Mouse (Mus musculus): Measurements from ENCODE around the gene Capns1. TPM values are rescaled to one million over a fixed set of nuclear protein-coding genes. Genes with fewer than 3 reads are reported as not detected.
"Not testable (repeated sequence)": the region's sequence is repeated elsewhere in the genome, so short reads cannot be mapped to it uniquely, and the experiment has no call there.

The Capns1 gene
- polyA plus RNA-seq, 1 experiment from 2014 or later, result 61.7 TPM

DNA sequence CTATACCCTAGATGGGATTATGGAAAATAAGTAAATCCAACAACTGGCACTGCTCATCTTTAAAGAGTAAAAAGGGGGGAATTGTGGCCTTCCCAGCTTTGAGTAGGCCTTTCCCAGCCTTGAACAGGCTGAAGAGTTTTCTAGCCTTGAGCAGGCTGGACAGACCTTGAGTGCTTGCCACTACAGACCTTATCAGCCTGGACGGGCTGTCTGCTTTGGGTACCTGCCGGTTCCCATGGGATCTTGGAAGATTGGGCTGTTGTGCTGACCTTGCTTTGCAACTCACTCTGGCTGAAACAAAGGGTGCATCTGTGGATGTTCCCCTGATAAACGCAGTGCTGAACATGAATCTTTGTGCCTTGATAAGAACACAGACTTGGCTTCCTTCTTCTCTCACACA, 15.3 kb upstream of the Capns1 start:
- no peaks in the 10 kb centered on the region for H3K27me3 ChIP-seq (ENCODE audit: control insufficient read depth, insufficient read depth, low read length)
- no peak overlapping the region for H3K4me2 ChIP-seq (ENCODE audit: low read depth, low read length)
- 93% methylated on average over 3 of the region's 3 CpGs for WGBS
- ATAC-seq (ENCODE audit: low read depth), result no peak
- H3K9me3 ChIP-seq (ENCODE audit: control insufficient read depth, low read length), result no peaks in the 10 kb centered on the region
- no peak overlapping the region for H3K27ac ChIP-seq (ENCODE audit: low read depth, low read length)
- no peaks in the 10 kb centered on the region for H3K36me3 ChIP-seq (ENCODE audit: control insufficient read depth, insufficient read depth, low read length)
- H3K4me3 ChIP-seq (ENCODE audit: low read depth, low read length), result no peak overlapping the region
- H3K4me1 ChIP-seq (ENCODE audit: control insufficient read depth, insufficient read depth, low read length), result 0 out of 2 replicates have a peak, but pooled peaks cover 3% of the 10 kb centered on the region
- H3K9ac ChIP-seq (replicated peaks; ENCODE audit: low read depth, low read length), result no peak overlapping the region

DNA sequence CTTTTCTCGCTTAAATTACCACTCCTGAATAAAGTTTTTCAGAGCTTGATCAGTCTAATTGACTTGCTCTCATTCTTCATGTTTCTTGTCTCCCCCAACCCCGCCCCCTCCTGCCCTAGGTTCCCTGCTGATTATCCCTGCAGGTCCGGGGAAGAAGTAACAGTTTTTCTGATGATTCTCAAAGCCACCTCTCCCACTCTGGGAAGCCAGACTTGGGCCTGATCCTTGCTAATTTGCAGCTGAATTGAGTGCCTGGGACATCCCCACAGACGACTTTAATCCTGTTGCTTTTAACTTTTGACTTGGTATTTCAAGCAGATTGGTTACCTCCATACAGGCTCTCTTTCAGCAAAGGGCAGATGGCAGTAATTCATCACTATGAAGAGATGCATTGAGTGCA, 12.4 kb upstream of the Capns1 start:
- Histone ChIP-seq H3K9ac (replicated peaks; ENCODE audit: low read depth, low read length) (no peak overlapping the region), H3K27me3 (ENCODE audit: control insufficient read depth, insufficient read depth, low read length) (no peaks in the 10 kb centered on the region), H3K9me3 (ENCODE audit: control insufficient read depth, low read length) (no peaks in the 10 kb centered on the region), H3K4me2 (ENCODE audit: low read depth, low read length) (no peak overlapping the region), H3K36me3 (ENCODE audit: control insufficient read depth, insufficient read depth, low read length) (no peaks in the 10 kb centered on the region), H3K4me1 (ENCODE audit: control insufficient read depth, insufficient read depth, low read length) (no peaks in the 10 kb centered on the region), H3K27ac (ENCODE audit: low read depth, low read length) (no peak overlapping the region), H3K4me3 (ENCODE audit: low read depth, low read length) (no peak overlapping the region)
- WGBS, result 19% methylated on average over 4 of the region's 4 CpGs
- no peak for ATAC-seq (ENCODE audit: low read depth)

DNA sequence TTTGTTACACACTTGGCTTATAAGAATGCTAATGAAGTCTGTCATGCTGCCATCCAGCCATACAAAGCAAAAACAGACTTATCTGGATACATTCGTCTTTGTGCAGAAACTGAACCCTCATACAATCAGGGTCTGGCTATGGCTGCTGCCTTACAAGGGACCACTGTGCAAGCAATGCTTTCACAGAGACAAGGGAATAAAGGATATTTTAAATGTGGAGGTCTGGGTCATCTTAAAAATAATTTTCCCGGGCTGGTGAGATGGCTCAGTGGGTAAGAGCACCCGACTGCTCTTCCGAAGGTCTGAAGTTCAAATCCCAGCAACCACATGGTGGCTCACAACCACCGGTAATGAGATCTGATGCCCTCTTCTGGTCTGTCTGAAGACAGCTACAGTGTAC, 7.8 kb upstream of the Capns1 start:
- ATAC-seq (ENCODE audit: low read depth); H3K4me1 ChIP-seq (ENCODE audit: control insufficient read depth, insufficient read depth, low read length); H3K27me3 ChIP-seq (ENCODE audit: control insufficient read depth, insufficient read depth, low read length); H3K4me2 ChIP-seq (ENCODE audit: low read depth, low read length); H3K4me3 ChIP-seq (ENCODE audit: low read depth, low read length); H3K36me3 ChIP-seq (ENCODE audit: control insufficient read depth, insufficient read depth, low read length); H3K9ac ChIP-seq (replicated peaks; ENCODE audit: low read depth, low read length); H3K9me3 ChIP-seq (ENCODE audit: control insufficient read depth, low read length); H3K27ac ChIP-seq (ENCODE audit: low read depth, low read length): not testable (repeated sequence)
- WGBS, result 70% methylated on average over 5 of the region's 5 CpGs

DNA sequence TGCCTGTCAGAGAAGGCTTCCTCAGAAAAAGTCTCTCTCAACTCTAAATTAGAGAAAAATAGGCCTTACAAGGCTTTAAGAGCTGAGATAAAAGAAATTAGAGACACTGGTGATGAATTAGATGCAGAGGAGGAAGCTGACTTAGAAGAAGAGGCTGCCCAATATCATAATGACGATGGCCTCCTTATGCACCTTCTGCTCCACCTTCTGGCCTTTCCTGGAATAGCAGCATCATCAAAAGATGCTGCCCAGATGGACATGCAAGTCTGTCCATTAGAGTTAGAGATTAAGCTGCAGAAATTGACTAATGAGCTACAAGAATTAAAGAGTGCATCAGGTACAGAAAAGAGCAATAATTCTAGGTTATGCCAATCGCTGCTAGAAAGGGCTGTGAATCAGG, 6.8 kb upstream of the Capns1 start:
- H3K27me3 ChIP-seq (ENCODE audit: control insufficient read depth, insufficient read depth, low read length), result no peaks in the 10 kb centered on the region
- H3K9ac ChIP-seq (replicated peaks; ENCODE audit: low read depth, low read length), result no peak overlapping the region
- H3K4me2 ChIP-seq (ENCODE audit: low read depth, low read length), result no peak overlapping the region
- H3K36me3 ChIP-seq (ENCODE audit: control insufficient read depth, insufficient read depth, low read length), result no peaks in the 10 kb centered on the region
- no peaks in the 10 kb centered on the region for H3K4me1 ChIP-seq (ENCODE audit: control insufficient read depth, insufficient read depth, low read length)
- H3K4me3 ChIP-seq (ENCODE audit: low read depth, low read length), result no peak overlapping the region
- ATAC-seq (ENCODE audit: low read depth), result no peak
- WGBS, result 7% methylated on average over 2 of the region's 2 CpGs
- H3K9me3 ChIP-seq (ENCODE audit: control insufficient read depth, low read length), result no peaks in the 10 kb centered on the region
- H3K27ac ChIP-seq (ENCODE audit: low read depth, low read length), result no peak overlapping the region

DNA sequence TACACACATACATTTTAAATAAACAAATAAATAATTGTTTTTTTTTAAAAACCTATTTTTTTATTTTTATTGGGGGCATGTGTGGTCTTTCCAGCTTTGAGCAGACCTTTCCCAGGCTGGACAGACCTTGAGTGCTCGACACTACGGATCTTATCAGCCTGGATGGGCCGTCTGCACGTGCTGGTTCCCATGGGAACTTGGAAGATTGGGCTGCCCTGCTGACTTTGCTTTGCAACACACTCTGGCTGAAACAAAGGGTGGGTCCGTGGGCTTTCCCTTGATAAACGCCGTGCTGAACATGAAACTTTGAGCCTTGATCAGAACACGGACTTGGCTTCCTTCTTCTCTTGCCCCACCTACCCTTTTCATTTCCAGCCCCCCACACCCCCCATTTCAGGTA, 5.8 kb upstream of the Capns1 start:
- WGBS, result 25% methylated on average over 8 of the region's 8 CpGs
- no peak overlapping the region for H3K4me2 ChIP-seq (ENCODE audit: low read depth, low read length)
- no peaks in the 10 kb centered on the region for H3K4me1 ChIP-seq (ENCODE audit: control insufficient read depth, insufficient read depth, low read length)
- no peaks in the 10 kb centered on the region for H3K36me3 ChIP-seq (ENCODE audit: control insufficient read depth, insufficient read depth, low read length)
- no peak overlapping the region for H3K27ac ChIP-seq (ENCODE audit: low read depth, low read length)
- no peak overlapping the region for H3K9ac ChIP-seq (replicated peaks; ENCODE audit: low read depth, low read length)
- H3K9me3 ChIP-seq (ENCODE audit: control insufficient read depth, low read length), result no peaks in the 10 kb centered on the region
- no peak for ATAC-seq (ENCODE audit: low read depth)
- H3K4me3 ChIP-seq (ENCODE audit: low read depth, low read length), result no peak overlapping the region
- H3K27me3 ChIP-seq (ENCODE audit: control insufficient read depth, insufficient read depth, low read length), result no peaks in the 10 kb centered on the region

DNA sequence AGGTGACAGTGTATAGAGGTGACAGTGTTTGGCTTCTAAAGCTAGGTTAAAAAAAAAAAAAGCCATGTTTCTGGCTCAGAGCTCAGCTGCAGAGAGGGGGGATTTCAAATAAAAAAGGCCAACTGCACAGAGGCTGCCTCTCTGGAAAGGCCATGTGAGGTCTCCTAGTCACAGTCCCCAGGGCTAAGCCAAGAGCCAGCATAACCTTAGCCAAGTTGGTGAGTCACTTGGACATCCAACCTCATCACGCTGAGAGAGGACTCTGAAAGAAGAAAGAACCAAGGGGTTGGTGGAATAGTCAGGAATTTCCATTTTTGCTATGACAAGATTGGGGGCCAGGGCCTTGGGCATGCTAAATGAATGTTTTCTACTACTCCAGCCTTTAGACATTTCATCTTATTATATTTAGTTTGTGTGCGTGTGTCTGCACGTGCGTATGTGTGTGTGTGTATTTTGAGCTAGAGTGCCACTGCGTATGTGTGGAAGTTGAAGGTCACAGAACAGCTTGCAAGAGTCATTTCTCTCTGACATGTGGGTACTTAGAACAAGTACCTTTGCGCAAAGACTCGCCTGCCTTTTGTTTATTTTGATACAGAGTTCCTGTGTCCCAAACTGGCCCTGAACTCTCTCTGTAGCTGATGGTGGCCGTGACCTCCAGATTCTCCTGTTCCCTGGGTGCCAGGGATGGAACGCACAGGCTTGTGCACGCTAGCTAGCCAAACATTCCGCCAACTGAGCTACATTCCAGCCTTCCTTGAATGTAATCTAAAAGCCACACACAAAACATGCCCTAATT, 4.5 kb upstream of the Capns1 start:
- H3K4me3 ChIP-seq (ENCODE audit: low read depth, low read length), result no peak overlapping the region
- H3K9me3 ChIP-seq (ENCODE audit: control insufficient read depth, low read length), result no peaks in the 10 kb centered on the region
- no peak overlapping the region for H3K9ac ChIP-seq (replicated peaks; ENCODE audit: low read depth, low read length)
- H3K4me2 ChIP-seq (ENCODE audit: low read depth, low read length), result no peak overlapping the region
- H3K4me1 ChIP-seq (ENCODE audit: control insufficient read depth, insufficient read depth, low read length), result no peaks in the 10 kb centered on the region
- H3K27ac ChIP-seq (ENCODE audit: low read depth, low read length), result no peak overlapping the region
- 86% methylated on average over 11 of the region's 11 CpGs for WGBS
- ATAC-seq (ENCODE audit: low read depth), result no peak
- no peaks in the 10 kb centered on the region for H3K27me3 ChIP-seq (ENCODE audit: control insufficient read depth, insufficient read depth, low read length)
- no peaks in the 10 kb centered on the region for H3K36me3 ChIP-seq (ENCODE audit: control insufficient read depth, insufficient read depth, low read length)

DNA sequence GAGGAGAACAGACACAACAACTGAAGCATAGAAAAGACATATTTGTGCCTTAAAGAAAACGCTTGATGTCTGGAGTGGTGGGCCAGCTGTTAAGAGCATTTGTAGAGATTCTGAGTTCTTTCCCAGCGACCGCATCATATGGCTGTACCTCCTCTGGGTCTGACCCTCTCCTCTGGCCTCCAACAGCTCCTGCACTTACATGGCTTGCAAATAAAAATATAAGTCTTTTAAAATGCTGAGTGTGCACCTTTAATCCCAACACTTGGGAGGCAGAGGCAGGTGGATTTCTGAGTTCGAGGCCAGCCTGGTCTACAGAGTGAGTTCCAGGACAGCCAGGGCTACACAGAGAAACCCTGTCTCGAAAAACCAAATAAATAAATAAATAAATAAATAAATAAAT, 2.0 kb upstream of the Capns1 start:
- H3K27ac ChIP-seq (ENCODE audit: low read depth, low read length); H3K27me3 ChIP-seq (ENCODE audit: control insufficient read depth, insufficient read depth, low read length); H3K4me1 ChIP-seq (ENCODE audit: control insufficient read depth, insufficient read depth, low read length); H3K9ac ChIP-seq (replicated peaks; ENCODE audit: low read depth, low read length); H3K9me3 ChIP-seq (ENCODE audit: control insufficient read depth, low read length); H3K36me3 ChIP-seq (ENCODE audit: control insufficient read depth, insufficient read depth, low read length); H3K4me3 ChIP-seq (ENCODE audit: low read depth, low read length); ATAC-seq (ENCODE audit: low read depth); H3K4me2 ChIP-seq (ENCODE audit: low read depth, low read length): not testable (repeated sequence)
- WGBS, result 90% methylated on average over 5 of the region's 5 CpGs

DNA sequence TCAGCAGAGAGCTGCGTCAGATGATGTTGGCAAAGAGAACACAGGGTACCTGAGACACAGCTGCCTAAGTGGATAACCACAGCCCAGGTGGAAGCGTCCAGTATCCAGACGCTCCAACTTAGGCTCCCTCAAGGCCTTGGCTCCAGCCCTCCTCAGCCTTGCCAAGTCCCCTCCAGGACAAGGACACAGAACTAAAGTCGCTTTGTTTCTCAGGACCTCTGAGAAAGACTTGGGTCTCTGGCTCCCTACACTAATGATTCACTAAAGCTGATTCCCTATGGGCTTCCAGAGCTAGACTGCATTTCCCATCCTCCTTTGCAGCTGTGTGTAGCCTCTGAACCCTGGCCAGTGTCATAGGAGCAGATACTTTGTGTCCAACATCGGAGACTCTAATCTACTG, 1.6 kb upstream of the Capns1 start:
- no peak overlapping the region for H3K27ac ChIP-seq (ENCODE audit: low read depth, low read length)
- no peak overlapping the region for H3K4me3 ChIP-seq (ENCODE audit: low read depth, low read length)
- no peaks in the 10 kb centered on the region for H3K36me3 ChIP-seq (ENCODE audit: control insufficient read depth, insufficient read depth, low read length)
- no peaks in the 10 kb centered on the region for H3K27me3 ChIP-seq (ENCODE audit: control insufficient read depth, insufficient read depth, low read length)
- 0 out of 2 replicates have a peak, but pooled peaks cover 2% of the 10 kb centered on the region for H3K4me1 ChIP-seq (ENCODE audit: control insufficient read depth, insufficient read depth, low read length)
- no peak overlapping the region for H3K4me2 ChIP-seq (ENCODE audit: low read depth, low read length)
- no peak for ATAC-seq (ENCODE audit: low read depth)
- H3K9ac ChIP-seq (replicated peaks; ENCODE audit: low read depth, low read length), result no peak overlapping the region
- WGBS, result 83% methylated on average over 5 of the region's 5 CpGs
- H3K9me3 ChIP-seq (ENCODE audit: control insufficient read depth, low read length), result no peaks in the 10 kb centered on the region

DNA sequence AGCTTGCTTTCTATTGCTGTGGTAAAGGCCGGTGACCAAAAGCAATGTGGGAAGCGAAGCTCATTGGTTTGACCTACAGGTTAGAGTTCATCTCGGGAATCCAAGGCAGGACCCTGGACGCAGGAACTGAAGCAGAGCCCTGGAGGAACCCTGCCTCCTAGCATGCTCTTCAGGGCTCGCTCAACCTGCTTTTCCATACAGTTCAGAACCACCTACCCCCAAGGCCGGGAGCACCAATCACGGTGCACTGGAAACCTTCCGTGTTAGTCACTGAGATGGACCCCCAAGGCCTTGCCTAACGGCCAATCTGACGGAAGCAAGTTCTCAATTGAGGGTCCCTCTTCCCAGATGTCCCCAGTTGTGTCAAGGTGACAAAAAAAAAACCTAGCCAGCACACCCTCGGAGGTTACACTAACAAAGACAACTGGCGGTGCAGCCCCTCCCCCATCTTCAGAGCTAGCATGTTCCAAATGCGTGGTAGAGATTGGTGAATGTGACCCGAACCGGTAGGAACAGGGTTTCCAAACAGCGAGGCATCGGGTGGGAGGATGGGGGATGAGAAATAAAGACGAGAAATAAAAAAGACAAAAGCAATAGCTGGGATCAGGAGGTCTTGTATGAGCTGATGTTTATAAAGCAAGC, 1.0 kb upstream of the Capns1 start:
- Histone ChIP-seq H3K4me3 (ENCODE audit: low read depth, low read length) (no peak overlapping the region), H3K4me2 (ENCODE audit: low read depth, low read length) (no peak overlapping the region), H3K27ac (ENCODE audit: low read depth, low read length) (no peak overlapping the region), H3K4me1 (ENCODE audit: control insufficient read depth, insufficient read depth, low read length) (0 out of 2 replicates have a peak, but pooled peaks cover 4% of the 10 kb centered on the region), H3K36me3 (ENCODE audit: control insufficient read depth, insufficient read depth, low read length) (no peaks in the 10 kb centered on the region), H3K9me3 (ENCODE audit: control insufficient read depth, low read length) (no peaks in the 10 kb centered on the region), H3K27me3 (ENCODE audit: control insufficient read depth, insufficient read depth, low read length) (no peaks in the 10 kb centered on the region), H3K9ac (replicated peaks; ENCODE audit: low read depth, low read length) (no peak overlapping the region)
- WGBS, result 80% methylated on average over 18 of the region's 18 CpGs
- no peak for ATAC-seq (ENCODE audit: low read depth)

Measured in neural tube, embryonic 14.5 days (tissue).